ENCODE assay signal across 30 mouse cellular contexts in the genomic region with DNA sequence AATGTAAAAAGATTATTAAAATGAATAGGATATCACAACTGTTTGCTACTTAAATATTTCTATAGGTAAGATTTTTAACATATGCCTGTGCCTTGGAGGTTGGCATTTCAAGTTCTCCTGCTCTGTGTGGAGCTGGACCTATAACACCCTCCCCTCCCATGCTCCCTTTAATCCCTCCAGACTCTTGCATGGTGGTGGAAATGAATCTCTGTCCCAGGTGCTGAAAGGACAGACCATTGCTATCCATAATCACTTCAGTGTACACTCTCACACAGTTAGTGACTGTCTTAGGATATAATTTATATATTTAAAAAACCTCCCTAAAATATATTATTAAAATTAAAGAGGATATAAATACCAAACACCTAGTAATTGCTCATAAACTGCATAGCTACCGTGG.
A peak's percentile ranks its signal among the peaks of the same experiment; 100 is the strongest.
DNase-seq lines count a peak whose midpoint lies in the region; ATAC-seq lines count a peak whose summit lies in the region.
"Had no signal": no experiment of that assay in that cellular context is flagged by ENCODE, and none has a peak within 500 bp of the region (broad histone marks: within the 10 kb centered on the region; RNA-seq: fewer than 3 reads in every experiment).

No protein-coding gene starts in this region.

- peak; percentile 56 for DNase-seq in embryonic facial prominence, embryonic 11.5 days (ENCODE audit: low spot score)
- DNase-seq in embryonic facial prominence, embryonic 10.5 days (ENCODE audit: low spot score): no peak
- DNase-seq in 3T3-L1 (ENCODE audit: low read depth, low spot score): peak; percentile 39
- peak; percentile 12 for DNase-seq in ZHBTc4 (ENCODE audit: low read depth, low spot score)
- DNase-seq in embryonic facial prominence, embryonic 14.5 days (ENCODE audit: low spot score): peak; percentile 32
- no peak for DNase-seq in right cerebral cortex, postnatal 10 days (ENCODE audit: low spot score in 2 of 2)
- DNase-seq in gastrocnemius, postnatal 25 days: no peak
- DNase-seq in midbrain, embryonic 14.5 days: no peak
- DNase-seq: adrenal gland, postnatal 14 days; cerebellum, adult 8-10 months; cerebellum, postnatal 36 days; gastrocnemius, postnatal 10 days; heart, adult 11 months; heart, postnatal 10 days; lung, postnatal 4 days; right cerebral cortex, adult 18-20 months; thymus, adult 2 months; thymus, postnatal 4 days had no signal

- no peaks in the 10 kb centered on the region for H3K9me3 ChIP-seq in embryonic facial prominence, embryonic 11.5 days (replicated peaks; ENCODE audit: control insufficient read depth, low read length)
- no peaks in the 10 kb centered on the region for H3K9me3 ChIP-seq in embryonic facial prominence, embryonic 10.5 days
- H3K9me3 ChIP-seq in embryonic facial prominence, embryonic 14.5 days (ENCODE audit: control insufficient read depth, low read length): no peaks in the 10 kb centered on the region
- no peaks in the 10 kb centered on the region for H3K9me3 ChIP-seq in midbrain, embryonic 14.5 days (ENCODE audit: control insufficient read depth, low read length)
- H3K9me3 ChIP-seq: embryonic facial prominence, embryonic 13.5 days; heart, embryonic 12.5 days; hindbrain, embryonic 10.5 days; limb, embryonic 13.5 days; lung, embryonic 15.5 days; neural tube, embryonic 13.5 days had no signal

- no peak overlapping the region for H3K27ac ChIP-seq in embryonic facial prominence, embryonic 11.5 days (replicated peaks; ENCODE audit: low read depth, low read length)
- H3K27ac ChIP-seq in embryonic facial prominence, embryonic 10.5 days (replicated peaks): no peak overlapping the region
- no peak overlapping the region for H3K27ac ChIP-seq in embryonic facial prominence, embryonic 14.5 days (replicated peaks; ENCODE audit: low read depth, low read length)
- H3K27ac ChIP-seq in midbrain, embryonic 14.5 days (replicated peaks; ENCODE audit: low read depth, low read length): no peak overlapping the region
- H3K27ac ChIP-seq: embryonic facial prominence, embryonic 13.5 days; hindbrain, embryonic 10.5 days; hindbrain, postnatal 0 days; limb, embryonic 13.5 days; liver, embryonic 14.5 days; lung, embryonic 15.5 days; neural tube, embryonic 13.5 days had no signal

- H3K9ac ChIP-seq in embryonic facial prominence, embryonic 11.5 days (replicated peaks; ENCODE audit: low read length): no peak overlapping the region
- H3K9ac ChIP-seq in embryonic facial prominence, embryonic 14.5 days (ENCODE audit: low read depth, low read length): no peak overlapping the region
- no peak overlapping the region for H3K9ac ChIP-seq in midbrain, embryonic 14.5 days (replicated peaks; ENCODE audit: low read length)
- H3K9ac ChIP-seq: embryonic facial prominence, embryonic 13.5 days; heart, embryonic 12.5 days; limb, embryonic 13.5 days; liver, embryonic 14.5 days; lung, embryonic 15.5 days; neural tube, embryonic 13.5 days had no signal

- no peak for ATAC-seq in embryonic facial prominence, embryonic 11.5 days (replicated peaks; ENCODE audit: insufficient number of reproducible peaks, low FRiP score, low TSS enrichment, low read depth)
- no peak for ATAC-seq in embryonic facial prominence, embryonic 14.5 days (ENCODE audit: low read depth)
- no peak for ATAC-seq in midbrain, embryonic 14.5 days (ENCODE audit: low FRiP score, low TSS enrichment)
- ATAC-seq: forebrain, embryonic 14.5 days; hindbrain, postnatal 0 days; intestine, embryonic 16.5 days; midbrain, embryonic 16.5 days had no signal

- 93% methylated on average over 1 of the region's 1 CpGs for WGBS in embryonic facial prominence, embryonic 11.5 days
- WGBS in embryonic facial prominence, embryonic 10.5 days: 91% methylated on average over 1 of the region's 1 CpGs
- 81% methylated on average over 1 of the region's 1 CpGs for WGBS in embryonic facial prominence, embryonic 14.5 days
- 98% methylated on average over 1 of the region's 1 CpGs for WGBS in midbrain, embryonic 14.5 days

- peaks cover 3% of the 10 kb centered on the region for H3K4me1 ChIP-seq in embryonic facial prominence, embryonic 11.5 days (ENCODE audit: control insufficient read depth, insufficient read depth, low read length)
- peaks cover 32% of the 10 kb centered on the region for H3K4me1 ChIP-seq in embryonic facial prominence, embryonic 10.5 days
- H3K4me1 ChIP-seq in embryonic facial prominence, embryonic 14.5 days (ENCODE audit: control insufficient read depth, insufficient read depth, low read length): peaks cover 8% of the 10 kb centered on the region; the same call in 1 of the 2 replicates
- H3K4me1 ChIP-seq in midbrain, embryonic 14.5 days (ENCODE audit: control insufficient read depth, insufficient read depth, low read length): peaks cover 21% of the 10 kb centered on the region
- H3K4me1 ChIP-seq: lung, embryonic 15.5 days had no signal

- no peak overlapping the region for H3K4me3 ChIP-seq in embryonic facial prominence, embryonic 11.5 days (ENCODE audit: low read depth, low read length)
- H3K4me3 ChIP-seq in embryonic facial prominence, embryonic 10.5 days: no peak overlapping the region
- no peak overlapping the region for H3K4me3 ChIP-seq in embryonic facial prominence, embryonic 14.5 days (ENCODE audit: low read depth, low read length)
- no peak overlapping the region for H3K4me3 ChIP-seq in midbrain, embryonic 14.5 days (replicated peaks; ENCODE audit: low read depth, low read length)
- H3K4me3 ChIP-seq: embryonic facial prominence, embryonic 13.5 days; heart, embryonic 12.5 days; hindbrain, embryonic 10.5 days; limb, embryonic 13.5 days; lung, embryonic 15.5 days; myocyte; neural tube, embryonic 13.5 days had no signal

- no peaks in the 10 kb centered on the region for H3K27me3 ChIP-seq in embryonic facial prominence, embryonic 11.5 days (ENCODE audit: control insufficient read depth, insufficient read depth, low read length)
- H3K27me3 ChIP-seq in embryonic facial prominence, embryonic 10.5 days (replicated peaks; ENCODE audit: low read depth, poor library complexity, severe bottlenecking): peaks cover 14% of the 10 kb centered on the region
- H3K27me3 ChIP-seq in embryonic facial prominence, embryonic 14.5 days (replicated peaks; ENCODE audit: control insufficient read depth, insufficient read depth, low read length): no peaks in the 10 kb centered on the region; the same call in 1 of the 2 replicates
- H3K27me3 ChIP-seq in midbrain, embryonic 14.5 days (ENCODE audit: control insufficient read depth, insufficient read depth, low read length): no peaks in the 10 kb centered on the region
- H3K27me3 ChIP-seq: lung, embryonic 15.5 days had no signal

- H3K36me3 ChIP-seq in embryonic facial prominence, embryonic 11.5 days (replicated peaks; ENCODE audit: control insufficient read depth, insufficient read depth, low read depth, low read length): no peaks in the 10 kb centered on the region
- no peaks in the 10 kb centered on the region for H3K36me3 ChIP-seq in embryonic facial prominence, embryonic 10.5 days (replicated peaks)
- H3K36me3 ChIP-seq in embryonic facial prominence, embryonic 14.5 days (ENCODE audit: control insufficient read depth, insufficient read depth, low read length): no peaks in the 10 kb centered on the region
- H3K36me3 ChIP-seq in midbrain, embryonic 14.5 days (ENCODE audit: control insufficient read depth, insufficient read depth, low read length): no peaks in the 10 kb centered on the region
- H3K36me3 ChIP-seq: embryonic facial prominence, embryonic 13.5 days; heart, embryonic 12.5 days; hindbrain, embryonic 10.5 days; limb, embryonic 13.5 days; lung, embryonic 15.5 days; neural tube, embryonic 13.5 days had no signal

- no peak overlapping the region for H3K4me2 ChIP-seq in embryonic facial prominence, embryonic 11.5 days (ENCODE audit: low read depth, low read length)
- no peak overlapping the region for H3K4me2 ChIP-seq in embryonic facial prominence, embryonic 14.5 days (ENCODE audit: low read depth, low read length)
- H3K4me2 ChIP-seq in midbrain, embryonic 14.5 days (ENCODE audit: low read length): no peak overlapping the region
- H3K4me2 ChIP-seq: embryonic facial prominence, embryonic 13.5 days; heart, embryonic 12.5 days; limb, embryonic 13.5 days; lung, embryonic 15.5 days; neural tube, embryonic 13.5 days had no signal

Comparison
In these comparisons a context has a peak if more than half of its experiments do, and no peak if none do; other contexts are left out.
1. DNase-seq: peak in embryonic facial prominence, embryonic 11.5 days (single experiment), 3T3-L1 (single experiment), ZHBTc4 (single experiment) and embryonic facial prominence, embryonic 14.5 days (single experiment); none in embryonic facial prominence, embryonic 10.5 days (single experiment), right cerebral cortex, postnatal 10 days (0 of 2), gastrocnemius, postnatal 25 days (single experiment) and midbrain, embryonic 14.5 days (single experiment).